Mouse (Mus musculus) urinary bladder, postnatal 25 days (tissue): ENCODE results near the gene Stag2.

Experiments
- DNase-seq: peaks from one replicate; pipeline ENCODE4 v3.0.0; 2022; ENCODE audit warnings: low spot score

The Stag2 gene

DNA sequence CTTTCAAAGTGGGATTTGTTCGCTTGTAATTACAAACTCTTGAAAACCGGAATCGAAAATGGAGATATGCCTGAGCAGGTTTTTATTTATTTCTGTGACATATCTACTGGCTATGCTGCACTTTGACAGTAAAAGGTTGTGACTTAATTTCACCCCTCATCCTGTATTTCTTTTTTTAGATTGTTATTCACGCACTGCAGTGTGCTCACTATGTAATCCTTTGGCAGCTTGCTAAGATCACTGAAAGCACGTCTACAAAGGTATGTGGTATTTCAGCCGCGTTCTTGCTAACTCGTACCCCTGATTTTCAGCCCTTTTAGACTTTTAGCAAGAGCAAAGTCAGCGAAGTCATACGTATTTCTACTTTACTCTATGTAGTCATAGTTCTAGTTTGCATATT lies 101.2 kb downstream of the Stag2 start:
- no peak for DNase-seq

DNA sequence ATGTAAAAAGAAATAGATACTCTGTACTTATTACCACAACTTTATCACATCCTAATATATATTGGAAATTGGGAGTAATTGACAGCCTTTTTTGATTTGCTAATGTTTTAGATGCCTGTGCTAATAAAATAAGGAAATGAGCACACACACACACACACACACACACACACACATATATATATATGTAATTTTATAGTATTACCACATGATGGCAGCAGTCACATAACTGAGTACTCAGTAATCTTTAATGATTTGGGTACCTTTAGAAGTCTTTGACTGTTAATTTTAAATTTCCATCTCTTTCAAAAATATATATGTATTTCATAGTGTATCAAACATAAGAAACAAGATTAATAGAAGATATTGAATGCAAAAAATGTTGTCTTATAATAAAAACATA lies 123.6 kb downstream of the Stag2 start:
- no peak for DNase-seq

DNA sequence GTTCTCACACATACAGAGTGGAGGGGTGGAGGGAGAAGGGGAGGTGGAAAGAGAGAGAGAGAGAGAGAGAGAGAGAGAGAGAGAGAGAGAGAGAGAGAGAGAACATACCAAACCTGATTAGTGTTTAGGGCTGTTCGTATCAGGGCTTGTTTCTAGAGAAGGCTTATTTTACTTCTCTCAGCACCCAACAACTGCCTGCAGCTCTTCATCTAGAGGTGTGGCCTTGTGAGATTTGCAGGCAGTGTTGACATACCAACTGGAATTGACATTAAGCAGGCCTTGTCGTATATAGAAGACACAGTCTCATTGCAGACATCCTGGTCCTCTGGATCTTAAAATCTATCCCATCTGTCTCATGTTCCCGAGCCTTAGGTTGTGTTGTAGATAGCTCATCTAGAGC lies 141.1 kb downstream of the Stag2 start:
- no peak for DNase-seq

DNA sequence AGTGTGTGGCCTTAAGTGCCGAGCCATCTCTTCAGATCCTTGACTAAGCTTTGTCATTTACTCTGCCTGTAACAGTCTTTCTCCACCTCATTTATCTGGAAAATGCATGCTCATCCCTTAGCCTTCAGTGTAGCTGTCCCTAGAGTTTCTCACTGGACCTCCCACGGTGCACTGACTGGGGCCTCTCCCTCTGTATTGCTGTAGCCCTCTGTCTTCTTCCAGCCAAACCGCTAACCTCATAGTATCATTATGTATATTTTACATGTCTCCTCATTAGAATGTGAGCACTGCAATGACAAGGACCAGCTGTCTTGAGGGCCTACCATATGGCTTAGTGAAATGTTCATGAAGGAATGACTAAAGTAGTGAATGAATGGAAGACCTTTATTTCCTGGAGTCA lies 166.1 kb downstream of the Stag2 start:
- DNase-seq: no peak

DNA sequence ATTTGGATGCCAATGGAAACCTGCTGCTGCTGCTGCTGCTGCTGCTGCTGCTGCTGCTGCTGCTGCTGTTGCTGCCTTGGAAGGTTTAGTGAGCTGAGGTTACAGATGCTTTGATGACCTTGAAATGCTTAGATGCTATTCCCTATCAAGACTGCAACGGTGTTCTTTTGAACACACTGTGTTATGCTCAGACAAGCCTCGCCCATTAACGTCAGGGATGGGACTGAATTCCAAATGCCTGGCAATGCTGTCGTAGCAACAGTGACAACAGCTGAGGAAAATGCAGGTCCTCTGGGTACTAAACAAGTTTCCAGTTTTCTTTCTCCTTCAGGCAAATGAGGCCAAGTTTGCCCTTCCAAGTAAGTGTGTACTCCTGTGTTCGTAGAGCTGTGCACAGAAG lies 171.3 kb downstream of the Stag2 start:
- no peak for DNase-seq

DNA sequence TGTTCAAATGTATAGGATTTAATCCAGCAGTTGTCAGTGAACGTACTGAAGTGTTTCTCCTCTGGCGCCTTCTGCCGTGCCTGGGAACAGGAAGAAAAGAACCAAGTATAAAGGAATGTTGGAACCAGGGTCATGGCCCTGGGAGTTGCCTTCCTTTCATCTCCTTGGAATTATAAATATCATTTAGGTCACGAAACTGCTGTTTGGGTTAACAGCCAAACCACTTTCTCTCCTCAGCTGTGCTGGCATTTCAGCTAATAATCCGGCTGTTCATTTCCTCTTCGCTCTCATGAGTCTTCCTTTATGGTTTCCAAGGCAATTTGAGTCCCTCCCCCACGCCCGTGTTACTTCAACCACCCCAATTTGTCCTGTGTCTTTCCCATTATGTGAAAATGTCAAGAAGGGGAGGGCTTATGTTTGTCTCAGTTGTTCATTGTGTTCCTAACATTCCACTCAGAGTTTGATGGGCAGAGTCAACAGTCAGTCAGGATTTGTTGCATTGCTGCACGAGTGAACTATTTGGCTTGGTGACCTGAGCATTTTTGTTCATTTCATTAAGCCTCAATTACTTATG lies 172.2 kb downstream of the Stag2 start:
- DNase-seq: no peak

DNA sequence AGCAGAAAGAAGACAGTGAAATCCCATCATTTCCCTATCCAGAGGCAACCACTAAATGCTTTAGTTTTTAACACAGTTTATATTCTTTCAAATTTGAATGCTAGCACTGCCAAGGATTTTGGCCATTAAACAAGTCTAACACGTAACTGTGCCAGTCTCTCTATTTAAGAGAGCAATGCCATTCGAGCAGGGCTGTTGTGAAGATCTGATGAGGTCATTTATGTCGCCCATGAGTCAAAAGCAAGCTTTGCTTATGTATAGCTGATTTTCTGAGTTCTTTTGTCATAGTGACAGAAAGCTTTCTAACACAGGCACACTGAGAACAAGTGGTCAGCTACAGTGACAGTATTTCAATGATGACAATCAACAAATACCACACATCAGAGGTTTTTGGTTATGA lies 175.7 kb downstream of the Stag2 start:
- no peak for DNase-seq
